Mouse (Mus musculus) liver, adult (tissue): ENCODE measurements around the gene Mindy2.

Experiments
- GATA4 ChIP-seq: IDR thresholded peaks from 2 replicates; pipeline ENCODE4 v1.6.1; 2014; ENCODE audit warnings: mild to moderate bottlenecking, low read length; ENCODE audit not compliant: insufficient replicate concordance

The Mindy2 gene

GRCm38 (mm10) chr9:70657013-70657967 is at the start of gene Mindy2:
Gene Mindy2, minus strand, starts transcription at chr9:70657174.
- peak; percentile 70; the same call in 1 of the 2 replicates for TF ChIP-seq GATA4

- no peak for TF ChIP-seq GATA4
Observed at GRCm38 (mm10) chr9:70706444-70706843, 49.5 kb upstream of the Mindy2 start.

- TF ChIP-seq GATA4: no peak
Observed at GRCm38 (mm10) chr9:70703597-70704203, 46.7 kb upstream of the Mindy2 start.

- no peak for TF ChIP-seq GATA4
Observed at GRCm38 (mm10) chr9:70698090-70698489, 41.1 kb upstream of the Mindy2 start.

- no peak for TF ChIP-seq GATA4
Observed at GRCm38 (mm10) chr9:70695723-70696122, 38.7 kb upstream of the Mindy2 start.

GRCm38 (mm10) chr9:70691772-70692693 is 35.1 kb upstream of the Mindy2 start:
- no peak for TF ChIP-seq GATA4

- no peak for TF ChIP-seq GATA4
Observed at GRCm38 (mm10) chr9:70690579-70690978, 33.6 kb upstream of the Mindy2 start.

GRCm38 (mm10) chr9:70689926-70690325 is 33.0 kb upstream of the Mindy2 start:
- no peak for TF ChIP-seq GATA4

- no peak for TF ChIP-seq GATA4
Observed at GRCm38 (mm10) chr9:70688301-70688968, 31.5 kb upstream of the Mindy2 start.

GRCm38 (mm10) chr9:70682202-70682601 is 25.2 kb upstream of the Mindy2 start:
- TF ChIP-seq GATA4: no peak

- no peak for TF ChIP-seq GATA4
Observed at GRCm38 (mm10) chr9:70679132-70680091, 22.4 kb upstream of the Mindy2 start.

- peak; percentile 7; the same call in 1 of the 2 replicates for TF ChIP-seq GATA4
Observed at GRCm38 (mm10) chr9:70678682-70679131, 21.7 kb upstream of the Mindy2 start, which contains the start of gene Adam10. Gene Adam10, plus strand, starts transcription at chr9:70678997.

- TF ChIP-seq GATA4: no peak
Observed at GRCm38 (mm10) chr9:70675961-70676360, 19.0 kb upstream of the Mindy2 start.

GRCm38 (mm10) chr9:70675117-70675516 is 18.1 kb upstream of the Mindy2 start:
- no peak for TF ChIP-seq GATA4

GRCm38 (mm10) chr9:70673656-70674055 is 16.7 kb upstream of the Mindy2 start:
- no peak for TF ChIP-seq GATA4
